Mouse (Mus musculus) heart, embryonic 12.5 days (tissue): Measurements from ENCODE around the gene Pip5k1a. TPM values are rescaled to one million over a fixed set of nuclear protein-coding genes. Genes with fewer than 3 reads are reported as not detected.
"Not testable (repeated sequence)": the region's sequence is repeated elsewhere in the genome, so short reads cannot be mapped to it uniquely, and the experiment has no call there.

ENCODE experiments used
- ATAC-seq: fragments of 200-750 bp; cut with Nextera tagmentation; 2 replicates; pipeline ENCODE4 v1.8.0; 2017; ENCODE audit warnings: moderate TSS enrichment, moderate library complexity; ENCODE audit not compliant: insufficient number of reproducible peaks, low FRiP score
- H3K27ac ChIP-seq: fragments of 300-500 bp; sonication (generic); 2 replicates; pipeline ENCODE4 v1.5.1; 2016; ENCODE audit warnings: mild to moderate bottlenecking, moderate library complexity; ENCODE audit not compliant: poor library complexity, severe bottlenecking
- H3K27me3 ChIP-seq: fragments of 300-500 bp; sonication (generic); replicated peaks from 2 replicates; pipeline ENCODE4 v1.6.1; 2016; ENCODE audit warnings: mild to moderate bottlenecking, moderate library complexity
- H3K36me3 ChIP-seq: fragments of 300-500 bp; sonication (generic); 2 replicates; pipeline ENCODE4 v1.6.1; 2016; ENCODE audit warnings: mild to moderate bottlenecking, moderate library complexity
- H3K4me1 ChIP-seq: fragments of 300-500 bp; sonication (generic); replicated peaks from 2 replicates; pipeline ENCODE4 v1.6.1; 2016; ENCODE audit warnings: mild to moderate bottlenecking
- H3K4me2 ChIP-seq: fragments of 300-500 bp; sonication (generic); 2 replicates; pipeline ENCODE4 v1.6.1; 2016; ENCODE audit warnings: mild to moderate bottlenecking, moderate library complexity
- H3K4me3 ChIP-seq: fragments of 300-500 bp; sonication (generic); 2 replicates; pipeline ENCODE4 v1.5.1; 2016; ENCODE audit warnings: mild to moderate bottlenecking
- H3K9ac ChIP-seq: fragments of 300-500 bp; sonication (generic); 2 replicates; pipeline ENCODE4 v1.6.1; 2016; ENCODE audit warnings: mild to moderate bottlenecking, moderate library complexity
- H3K9me3 ChIP-seq: fragments of 300-500 bp; sonication (generic); replicated peaks from 2 replicates; pipeline ENCODE4 v1.6.1; 2016; ENCODE audit warnings: mild to moderate bottlenecking, moderate library complexity
- WGBS: fragments of 180-500 bp; shearing (Covaris S2); methylation state at CpG from one replicate; pipeline ENCODE4 v1.1.7; 2016; 5-methylcytosine and 5-hydroxymethylcytosine counted together
- polyA plus RNA-seq: library from polyadenylated mRNA; unstranded; fragments of >200 nt; fragmentation: Nextera tagmentation; extraction: Ambion mirVana; gene quantifications from 2 replicates; pipeline ENCODE4 v1.2.1, GENCODE M21; 2016

The Pip5k1a gene
- polyA plus RNA-seq, 1 experiment from 2014 or later: 18.2 TPM

GRCm38 (mm10) chr3:95117751-95118150, 11.0 kb upstream of the Pip5k1a start:
- no peak overlapping the region for H3K4me2 ChIP-seq
- peaks cover 1% of the 10 kb centered on the region; the same call in 1 of the 2 replicates for H3K4me1 ChIP-seq
- no peaks in the 10 kb centered on the region for H3K27me3 ChIP-seq
- no peak for ATAC-seq
- H3K9ac ChIP-seq: no peak overlapping the region
- H3K36me3 ChIP-seq: peaks cover 75% of the 10 kb centered on the region
- no peak overlapping the region for H3K4me3 ChIP-seq
- 84% methylated on average over 2 of the region's 2 CpGs for WGBS
- no peaks in the 10 kb centered on the region for H3K9me3 ChIP-seq
- no peak overlapping the region for H3K27ac ChIP-seq

- H3K9ac ChIP-seq: no peak overlapping the region
- H3K36me3 ChIP-seq: peaks cover 28% of the 10 kb centered on the region
- H3K27ac ChIP-seq: no peak overlapping the region
- H3K27me3 ChIP-seq: no peaks in the 10 kb centered on the region
- WGBS: 96% methylated on average over 1 of the region's 1 CpGs
- no peak overlapping the region; the same call in 1 of the 2 replicates for H3K4me2 ChIP-seq
- no peak for ATAC-seq
- H3K4me1 ChIP-seq: peaks cover 16% of the 10 kb centered on the region
- H3K9me3 ChIP-seq: no peaks in the 10 kb centered on the region
- 0 out of 2 replicates have a peak overlapping the region, but pooled peaks have one; percentile 22 for H3K4me3 ChIP-seq
Observed at GRCm38 (mm10) chr3:95112760-95113159, 6.0 kb upstream of the Pip5k1a start.

- H3K9ac ChIP-seq: peak within 1 kb of the TSS; percentile 83
- peak within 1 kb of the TSS; percentile 97 for H3K27ac ChIP-seq
- peak within 1 kb of the TSS; percentile 64 for H3K4me2 ChIP-seq
- peak within 1 kb of the TSS; percentile 84 for H3K4me3 ChIP-seq
- H3K4me1 ChIP-seq: peaks cover 16% of the 10 kb centered on the region
- WGBS: under 1% methylated on average over 54 of the region's 54 CpGs
- H3K27me3 ChIP-seq: no peaks in the 10 kb centered on the region
- H3K9me3 ChIP-seq: no peaks in the 10 kb centered on the region
- H3K36me3 ChIP-seq: peaks cover 19% of the 10 kb centered on the region
- peak; percentile 76 for ATAC-seq
Observed at GRCm38 (mm10) chr3:95110911-95111726, 4.4 kb upstream of the Pip5k1a start, which contains the start of gene Vps72. TSS of gene Vps72 (plus strand) at chr3:95111022.

- Histone ChIP-seq H3K27me3 (no peaks in the 10 kb centered on the region), H3K9me3 (no peaks in the 10 kb centered on the region), H3K4me3 (no peak overlapping the region; the same call in 1 of the 2 replicates), H3K27ac (no peak overlapping the region), H3K36me3 (peaks cover 4% of the 10 kb centered on the region), H3K4me1 (peaks cover 27% of the 10 kb centered on the region), H3K4me2 (no peak overlapping the region), H3K9ac (no peak overlapping the region)
- ATAC-seq: no peak
- 60% methylated on average over 2 of the region's 2 CpGs for WGBS
Observed at GRCm38 (mm10) chr3:95107898-95108297, 1.2 kb upstream of the Pip5k1a start.

GRCm38 (mm10) chr3:95107308-95107707, 578 bp upstream of the Pip5k1a start:
- not testable (repeated sequence) for ATAC-seq, H3K9ac ChIP-seq, H3K36me3 ChIP-seq, H3K9me3 ChIP-seq, H3K27me3 ChIP-seq, H3K27ac ChIP-seq
- Histone ChIP-seq H3K4me3 (peak overlapping the region; percentile 71), H3K4me2 (peak overlapping the region; percentile 69), H3K4me1 (peaks cover 22% of the 10 kb centered on the region)

GRCm38 (mm10) chr3:95105586-95106337, 968 bp downstream of the Pip5k1a start:
- peak overlapping the region; percentile 86 for H3K27ac ChIP-seq

GRCm38 (mm10) chr3:95105121-95105520, 1.6 kb downstream of the Pip5k1a start:
- WGBS: 33% methylated on average over 4 of the region's 4 CpGs

More at GRCm38 (mm10) chr3:95105586-95106337, 968 bp downstream of the Pip5k1a start:
- ATAC-seq: peak; percentile 30
- peaks cover 26% of the 10 kb centered on the region for H3K4me1 ChIP-seq
- peaks cover 17% of the 10 kb centered on the region for H3K36me3 ChIP-seq
- H3K9ac ChIP-seq: peak overlapping the region; percentile 85
- WGBS: under 1% methylated on average over 16 of the region's 16 CpGs
- H3K4me2 ChIP-seq: peak overlapping the region; percentile 88
- peak overlapping the region; percentile 71 for H3K4me3 ChIP-seq
- no peaks in the 10 kb centered on the region for H3K9me3 ChIP-seq
- H3K27me3 ChIP-seq: no peaks in the 10 kb centered on the region

GRCm38 (mm10) chr3:95100854-95101253, 5.9 kb downstream of the Pip5k1a start:
- Histone ChIP-seq H3K4me2 (no peak overlapping the region), H3K27me3 (no peaks in the 10 kb centered on the region), H3K9ac (no peak overlapping the region), H3K36me3 (peaks cover 28% of the 10 kb centered on the region), H3K9me3 (no peaks in the 10 kb centered on the region), H3K27ac (no peak overlapping the region), H3K4me3 (no peak overlapping the region), H3K4me1 (peaks cover 38% of the 10 kb centered on the region)
- ATAC-seq: no peak
- 31% methylated on average over 2 of the region's 2 CpGs for WGBS

More at GRCm38 (mm10) chr3:95105121-95105520, 1.6 kb downstream of the Pip5k1a start:
- peak overlapping the region; percentile 86 for H3K27ac ChIP-seq
- H3K4me2 ChIP-seq: peak overlapping the region; percentile 88
- H3K27me3 ChIP-seq: no peaks in the 10 kb centered on the region
- peak overlapping the region; percentile 85 for H3K9ac ChIP-seq
- H3K36me3 ChIP-seq: peaks cover 17% of the 10 kb centered on the region
- H3K4me3 ChIP-seq: peak overlapping the region; percentile 71
- no peak for ATAC-seq
- H3K9me3 ChIP-seq: no peaks in the 10 kb centered on the region
- H3K4me1 ChIP-seq: peaks cover 23% of the 10 kb centered on the region

GRCm38 (mm10) chr3:95088071-95088470, 18.7 kb downstream of the Pip5k1a start:
- Histone ChIP-seq H3K27ac (no peak overlapping the region), H3K9ac (no peak overlapping the region), H3K4me3 (no peak overlapping the region), H3K27me3 (no peaks in the 10 kb centered on the region), H3K9me3 (no peaks in the 10 kb centered on the region), H3K36me3 (peaks cover 15% of the 10 kb centered on the region), H3K4me1 (0 out of 2 replicates have a peak, but pooled peaks cover 2% of the 10 kb centered on the region), H3K4me2 (no peak overlapping the region)
- no peak for ATAC-seq
- WGBS: 90% methylated on average over 1 of the region's 1 CpGs

- H3K4me3 ChIP-seq: no peak overlapping the region
- H3K4me1 ChIP-seq: 0 out of 2 replicates have a peak, but pooled peaks cover 3% of the 10 kb centered on the region
- H3K9me3 ChIP-seq: no peaks in the 10 kb centered on the region
- H3K27me3 ChIP-seq: no peaks in the 10 kb centered on the region
- H3K36me3 ChIP-seq: peaks cover 85% of the 10 kb centered on the region
- H3K9ac ChIP-seq: no peak overlapping the region
- no peak overlapping the region for H3K27ac ChIP-seq
- WGBS: 88% methylated on average over 2 of the region's 2 CpGs
- H3K4me2 ChIP-seq: no peak overlapping the region
- ATAC-seq: no peak
Observed at GRCm38 (mm10) chr3:95071606-95072005, 35.1 kb downstream of the Pip5k1a start.

- Histone ChIP-seq H3K9me3 (no peaks in the 10 kb centered on the region), H3K36me3 (peaks cover 96% of the 10 kb centered on the region), H3K27me3 (no peaks in the 10 kb centered on the region), H3K4me2 (no peak overlapping the region), H3K4me1 (peaks cover 9% of the 10 kb centered on the region; the same call in 1 of the 2 replicates), H3K27ac (no peak overlapping the region), H3K9ac (no peak overlapping the region), H3K4me3 (no peak overlapping the region)
- peak; percentile 53; the same call in 1 of the 2 replicates for ATAC-seq
- WGBS: 63% methylated on average over 11 of the region's 11 CpGs
Observed at GRCm38 (mm10) chr3:95066570-95066969, 40.2 kb downstream of the Pip5k1a start.
